Mouse (Mus musculus): ENCODE data around the gene Gkn3. TPM values are rescaled to one million over a fixed set of nuclear protein-coding genes. Genes with fewer than 3 reads are reported as not detected.

Gene Gkn3
- 1 to 10 TPM; 1.0 to 1.2 TPM for total RNA-seq (2021)
- long read RNA-seq, experiment 1, partial matches to known transcripts, result 0 of 1 reads
- long read RNA-seq, experiment 1, other reads (novel, unspliced or antisense), result 0 of 1 reads
- long read RNA-seq, experiment 2, partial matches to known transcripts, result 1 of 2 reads
- long read RNA-seq, experiment 2, other reads (novel, unspliced or antisense), result 0 of 2 reads

DNA sequence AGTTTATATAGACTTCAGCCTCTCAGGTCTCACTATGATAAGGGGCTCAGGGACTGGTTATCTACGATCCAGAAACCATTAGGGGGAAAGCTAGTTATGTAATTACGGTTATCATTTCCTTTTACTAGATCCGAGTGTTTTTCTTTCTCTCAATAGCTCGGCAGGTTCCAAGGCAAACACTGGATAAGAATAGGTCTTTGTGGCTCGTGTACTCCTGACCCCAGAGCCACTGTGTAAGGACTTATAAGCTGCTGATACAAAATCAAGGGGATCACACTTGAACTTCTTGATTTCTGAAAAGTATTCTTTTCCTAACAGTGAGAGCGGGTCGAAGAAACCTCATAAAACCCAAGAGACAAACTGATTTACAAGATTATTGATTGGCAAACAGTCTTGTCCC, at the start of gene Gkn3:
TSS of gene Gkn3 (minus strand) at position 59 of the 400 bp plus-strand sequence.
- intact Hi-C loops (cut with DNase I), result no loop called here
- no peak within 1 kb of the TSS for H3K27ac ChIP-seq
- DNase-seq, result no peak
- no peak for TF ChIP-seq CTCF (IDR thresholded peaks at IDR 0.05)
- H3K4me3 ChIP-seq, result no peak within 1 kb of the TSS

DNA sequence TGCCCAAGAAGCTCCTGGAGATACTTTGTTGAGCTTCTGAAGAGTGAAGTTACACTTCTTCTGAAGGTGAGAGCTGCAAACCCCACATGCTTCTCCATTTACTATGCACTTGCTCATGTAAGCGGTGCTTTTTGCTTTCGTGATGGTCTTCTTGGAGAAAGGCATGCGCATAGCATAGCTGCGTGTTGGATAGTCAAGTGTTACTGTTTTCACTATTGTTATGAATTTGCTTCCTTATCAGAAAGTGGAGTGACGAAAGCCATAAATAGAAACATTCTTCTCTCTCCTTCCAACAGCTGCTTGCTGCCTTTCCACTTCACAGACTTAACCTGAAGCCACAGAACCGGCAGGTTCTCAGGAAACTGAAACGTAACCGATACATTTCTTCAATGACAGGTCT, 48.0 kb upstream of the Gkn3 start:
- intact Hi-C loops (cut with DNase I), result no loop called here
- Histone ChIP-seq H3K27ac (no peak overlapping the region), H3K4me3 (no peak overlapping the region)
- no peak for TF ChIP-seq CTCF (IDR thresholded peaks at IDR 0.05)
- DNase-seq, result no peak

DNA sequence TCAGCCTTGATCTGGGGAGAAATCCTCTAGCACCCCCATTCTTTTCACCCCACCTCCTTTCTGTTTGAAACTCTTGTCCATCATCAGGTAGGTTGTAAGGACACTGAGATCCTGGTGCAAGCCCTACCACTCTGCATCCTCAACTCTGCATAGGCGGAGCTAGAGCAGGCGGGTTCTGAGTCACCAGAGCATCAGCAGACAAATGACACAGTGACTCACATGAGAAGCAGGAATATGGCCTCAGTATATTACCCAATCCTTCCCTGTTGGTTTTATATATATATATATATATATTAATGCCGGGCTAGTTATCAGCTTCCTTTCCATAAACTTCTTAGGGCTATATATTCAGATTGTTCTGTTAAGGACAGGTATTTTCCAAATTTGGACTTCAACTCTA, 47.1 kb upstream of the Gkn3 start:
- intact Hi-C loops (cut with DNase I), result no loop called here
- Histone ChIP-seq H3K4me3 (no peak overlapping the region), H3K27ac (no peak overlapping the region)
- DNase-seq, result no peak
- TF ChIP-seq CTCF (IDR thresholded peaks at IDR 0.05), result no peak

DNA sequence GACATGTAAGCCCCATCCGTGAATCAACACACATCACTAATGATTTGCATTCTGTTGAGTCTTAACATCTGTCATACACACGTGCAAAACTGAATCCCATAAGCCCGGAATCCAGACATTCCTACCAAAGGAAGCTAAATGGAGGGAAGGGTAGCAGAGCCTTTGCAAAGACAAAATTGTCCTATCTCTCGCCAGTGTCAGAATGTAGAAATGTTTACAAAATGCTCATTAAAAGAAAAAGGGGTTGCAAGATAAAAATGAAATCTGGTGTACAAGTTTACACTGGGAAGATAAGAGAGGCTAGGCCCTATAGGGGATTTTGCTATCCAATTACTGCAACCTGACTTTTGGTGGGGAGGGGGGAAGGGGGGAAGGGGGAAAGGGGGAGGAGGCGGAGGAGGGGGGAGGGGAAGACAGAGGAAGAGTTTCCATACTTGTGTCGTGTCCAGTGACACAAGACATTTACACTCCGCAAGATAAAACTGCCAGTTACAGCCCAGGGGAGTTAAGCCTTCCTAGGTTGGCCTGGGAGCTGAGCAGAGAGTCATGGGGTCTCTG, 39.8 kb upstream of the Gkn3 start, which contains the start of gene Bmp10:
TSS of gene Bmp10 (plus strand) at position 508 of the 558 bp plus-strand sequence.
- intact Hi-C loops (cut with DNase I), result no loop called here
- Histone ChIP-seq H3K4me3 (no peak within 1 kb of the TSS), H3K27ac (no peak within 1 kb of the TSS)
- TF ChIP-seq CTCF (IDR thresholded peaks at IDR 0.05), result no peak
- DNase-seq, result no peak

DNA sequence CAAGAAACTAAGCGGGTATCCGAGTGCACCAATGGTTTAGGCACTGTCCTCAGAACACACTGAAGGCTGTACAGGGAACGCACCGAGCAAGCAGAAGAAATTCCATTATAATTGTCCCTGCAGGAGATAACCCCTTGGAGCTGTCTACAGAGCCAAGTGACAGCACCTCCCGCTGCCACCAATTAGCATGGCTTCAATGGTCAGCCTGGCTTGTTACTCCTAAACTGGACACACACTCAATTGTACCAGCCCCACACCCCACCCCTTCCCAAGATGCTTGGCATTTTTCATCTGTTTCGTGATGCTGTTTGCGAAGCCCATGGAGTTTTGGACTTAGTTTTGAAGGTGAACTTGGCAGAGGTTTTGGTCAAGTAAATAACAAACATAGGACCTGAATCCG, 38.9 kb upstream of the Gkn3 start:
- no peak overlapping the region for H3K27ac ChIP-seq
- DNase-seq, result no peak
- no peak for TF ChIP-seq CTCF (IDR thresholded peaks at IDR 0.05)
- no peak overlapping the region for H3K4me3 ChIP-seq
- intact Hi-C loops (cut with DNase I), result no loop called here

DNA sequence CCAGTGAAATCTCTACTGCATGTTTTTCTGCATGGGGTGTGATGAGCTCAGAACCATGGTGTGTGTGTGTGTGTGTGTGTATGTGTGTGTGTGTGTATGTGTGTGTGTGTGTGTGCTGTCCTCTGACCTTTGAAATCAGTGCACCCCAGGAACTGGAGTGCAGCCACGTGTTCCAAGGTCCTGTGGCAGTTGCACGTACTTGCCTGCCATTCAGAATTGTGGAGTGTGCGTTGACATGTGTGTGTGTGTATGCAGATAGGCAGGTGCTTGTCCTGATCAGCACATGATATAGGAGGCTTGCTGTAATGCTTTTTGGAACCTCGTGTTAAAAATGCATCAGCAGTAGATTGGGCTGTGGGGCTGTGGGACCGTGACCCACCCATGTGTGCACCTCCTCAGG, 38.2 kb upstream of the Gkn3 start:
- no peak for TF ChIP-seq CTCF (IDR thresholded peaks at IDR 0.05)
- intact Hi-C loops (cut with DNase I), result no loop called here
- no peak for DNase-seq
- no peak overlapping the region for H3K4me3 ChIP-seq
- H3K27ac ChIP-seq, result no peak overlapping the region

DNA sequence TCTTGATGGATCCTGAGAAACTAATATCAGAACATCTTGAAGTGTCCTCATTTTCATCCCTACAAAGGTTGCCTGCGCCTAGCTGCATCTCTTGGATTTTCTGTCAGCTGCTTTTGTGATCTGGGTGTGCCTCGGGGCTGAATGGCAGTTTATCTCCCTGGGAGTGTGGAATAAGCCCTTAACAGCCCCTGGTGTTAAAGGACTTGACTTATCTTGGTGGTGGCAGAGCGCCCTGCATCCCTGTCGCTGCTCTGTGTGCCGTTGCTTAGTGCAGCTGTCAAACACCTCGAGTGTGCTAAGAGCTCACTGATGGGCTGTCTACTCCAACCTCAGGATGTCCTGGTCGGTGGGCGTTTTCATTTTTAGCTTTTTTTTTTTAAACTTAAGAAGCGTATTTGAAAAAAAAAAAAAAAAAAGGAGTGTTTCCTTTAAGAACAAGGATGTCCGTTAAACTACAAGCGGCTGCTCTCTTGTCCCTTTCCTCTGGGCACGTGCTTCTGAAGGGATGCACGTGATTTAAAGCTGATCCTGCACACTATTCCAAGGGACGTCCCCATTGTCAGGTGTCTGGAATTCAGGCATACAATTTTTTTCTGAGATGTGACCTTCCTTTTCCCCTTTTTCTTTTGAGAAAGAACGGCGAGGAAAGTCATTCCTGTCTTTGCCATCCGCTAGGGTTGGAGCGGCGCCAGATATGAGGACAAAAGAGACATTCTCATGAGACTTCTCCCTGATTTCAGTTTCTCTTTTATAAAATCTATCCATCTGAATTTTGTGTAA, 35.5 kb upstream of the Gkn3 start:
- Histone ChIP-seq H3K27ac (no peak overlapping the region), H3K4me3 (peak overlapping the region; percentile 54)
- intact Hi-C loops (cut with DNase I), result no loop called here
- DNase-seq, result no peak
- TF ChIP-seq CTCF (IDR thresholded peaks at IDR 0.05), result no peak

DNA sequence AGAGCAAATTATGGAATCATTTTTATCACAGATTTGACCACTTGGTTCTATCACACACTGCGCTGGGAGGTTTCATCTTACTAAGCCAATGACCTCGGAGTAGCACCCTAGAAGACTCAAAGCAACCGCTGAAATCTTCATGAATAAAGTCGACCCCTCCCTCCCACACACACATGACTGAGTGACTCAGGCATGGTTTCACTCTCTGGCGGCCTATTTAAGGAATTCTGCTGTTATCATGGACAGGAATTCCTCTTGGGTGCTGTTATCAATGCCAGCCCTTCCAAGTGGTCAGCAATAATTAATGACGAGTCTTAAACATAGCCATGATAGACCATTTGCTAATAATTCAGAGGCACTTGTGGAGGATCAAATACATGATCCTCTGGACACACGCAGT, 33.6 kb upstream of the Gkn3 start:
- Histone ChIP-seq H3K27ac (no peak overlapping the region), H3K4me3 (no peak overlapping the region)
- intact Hi-C loops (cut with DNase I), result no loop called here
- no peak for DNase-seq
- TF ChIP-seq CTCF (IDR thresholded peaks at IDR 0.05), result no peak

DNA sequence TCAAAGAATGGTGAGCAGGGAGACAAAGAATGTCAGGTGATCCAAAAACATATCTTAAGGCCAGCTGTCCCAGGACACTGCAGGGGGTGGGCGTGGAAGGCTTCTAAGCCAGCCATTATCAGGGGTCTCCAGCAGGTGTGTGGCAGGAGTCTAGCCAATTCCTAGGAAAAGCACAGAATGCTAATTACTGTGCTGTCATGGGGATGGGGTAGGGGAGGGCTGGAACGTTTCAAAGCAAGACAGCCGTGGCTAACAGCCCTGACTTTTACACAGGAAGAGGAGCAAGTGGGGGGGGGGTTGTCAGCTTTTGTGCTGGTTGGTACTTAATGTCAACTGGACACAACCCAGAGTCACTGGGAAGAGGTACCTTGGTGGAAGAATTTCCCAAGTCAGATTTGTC, 23.3 kb upstream of the Gkn3 start:
- H3K27ac ChIP-seq, result no peak overlapping the region
- intact Hi-C loops (cut with DNase I), result no loop called here
- no peak for TF ChIP-seq CTCF (IDR thresholded peaks at IDR 0.05)
- no peak overlapping the region for H3K4me3 ChIP-seq
- DNase-seq, result no peak

DNA sequence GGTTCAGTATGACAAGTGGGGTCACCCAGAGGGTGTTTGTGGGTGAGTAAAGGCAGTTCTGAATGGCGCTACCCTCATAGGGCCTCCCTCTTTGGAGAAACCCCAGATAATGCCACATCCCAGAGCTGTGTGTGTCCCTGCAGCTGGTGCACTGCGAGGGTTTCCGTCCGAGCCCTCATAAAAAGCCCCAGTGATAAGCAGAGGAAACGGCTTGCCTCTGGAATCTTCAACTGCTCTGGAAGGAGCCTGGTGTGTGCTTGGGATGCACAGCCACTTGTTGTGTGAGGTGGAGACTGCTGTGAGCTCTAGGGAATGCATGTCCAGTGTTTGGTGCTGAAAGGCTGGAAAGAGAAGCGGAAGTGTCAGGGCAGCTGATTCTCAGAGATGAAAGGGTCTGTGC, 12.7 kb upstream of the Gkn3 start:
- no peak for DNase-seq
- Histone ChIP-seq H3K4me3 (no peak overlapping the region), H3K27ac (no peak overlapping the region)
- intact Hi-C loops (cut with DNase I), result no loop called here
- no peak for TF ChIP-seq CTCF (IDR thresholded peaks at IDR 0.05)

DNA sequence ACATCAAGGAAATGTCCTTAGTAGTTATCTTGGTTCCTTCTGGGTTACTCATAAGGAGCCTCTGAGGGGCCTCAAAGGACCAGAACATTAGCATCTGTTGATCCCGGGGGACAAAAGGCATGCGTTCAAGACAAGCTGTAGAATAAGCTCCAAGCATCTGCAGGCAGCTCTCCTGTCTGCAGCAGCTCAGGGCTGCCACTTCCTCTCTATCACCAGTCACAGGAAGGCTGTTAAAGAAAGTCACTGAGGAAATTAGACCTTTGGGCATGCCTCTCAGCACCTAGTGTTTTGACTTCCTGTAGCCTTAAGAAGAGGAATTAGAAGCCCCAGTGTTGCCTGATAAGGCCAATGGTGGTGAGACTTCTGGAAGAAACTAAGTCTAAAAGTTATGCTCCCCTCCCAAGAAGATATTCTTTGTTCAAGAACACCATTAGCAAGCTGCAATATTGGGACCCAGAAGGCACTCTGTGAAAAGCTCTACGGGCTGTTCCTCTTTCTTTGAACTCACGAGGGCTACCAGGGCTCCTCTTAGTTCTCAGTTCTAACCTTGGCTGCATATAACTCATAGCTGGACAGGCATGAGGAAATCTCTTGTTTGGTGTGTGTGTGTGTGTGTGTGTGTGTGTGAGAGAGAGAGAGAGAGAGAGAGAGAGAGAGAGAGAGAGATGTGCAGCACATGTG, 11.3 kb upstream of the Gkn3 start:
- TF ChIP-seq CTCF (IDR thresholded peaks at IDR 0.05), result no peak
- no peak for DNase-seq
- no peak overlapping the region for H3K27ac ChIP-seq
- H3K4me3 ChIP-seq, result no peak overlapping the region
- intact Hi-C loops (cut with DNase I), result loop anchor here (5.0 kb wide), 3 partner anchors 52 to 272 kb away; partner anchors contain the start of gene Aplf

DNA sequence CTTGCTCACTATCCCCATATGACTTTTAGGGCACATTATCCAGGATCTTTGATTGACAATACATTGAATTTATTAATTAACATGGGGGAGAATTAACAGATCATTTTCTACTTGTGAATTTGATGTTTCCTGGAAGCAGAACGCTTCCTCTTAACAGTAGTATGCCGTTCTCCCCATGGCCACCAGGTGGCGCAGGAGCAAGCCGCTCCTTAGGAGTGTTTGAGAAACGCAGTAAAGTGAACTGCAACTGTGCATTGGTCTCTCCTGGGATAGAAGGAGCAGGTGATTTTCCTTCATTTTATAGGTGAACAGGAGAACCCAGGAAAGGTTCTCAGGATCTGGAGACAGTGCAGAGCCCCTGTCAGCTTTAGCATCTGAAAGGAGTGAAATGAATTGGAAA, 10.4 kb upstream of the Gkn3 start:
- no peak overlapping the region for H3K27ac ChIP-seq
- no peak overlapping the region for H3K4me3 ChIP-seq
- intact Hi-C loops (cut with DNase I), result loop anchor here (5.0 kb wide), 3 partner anchors 53 to 273 kb away; partner anchors contain the start of gene Aplf
- TF ChIP-seq CTCF (IDR thresholded peaks at IDR 0.05), result peak; percentile 98
- DNase-seq, result peak; percentile 80

DNA sequence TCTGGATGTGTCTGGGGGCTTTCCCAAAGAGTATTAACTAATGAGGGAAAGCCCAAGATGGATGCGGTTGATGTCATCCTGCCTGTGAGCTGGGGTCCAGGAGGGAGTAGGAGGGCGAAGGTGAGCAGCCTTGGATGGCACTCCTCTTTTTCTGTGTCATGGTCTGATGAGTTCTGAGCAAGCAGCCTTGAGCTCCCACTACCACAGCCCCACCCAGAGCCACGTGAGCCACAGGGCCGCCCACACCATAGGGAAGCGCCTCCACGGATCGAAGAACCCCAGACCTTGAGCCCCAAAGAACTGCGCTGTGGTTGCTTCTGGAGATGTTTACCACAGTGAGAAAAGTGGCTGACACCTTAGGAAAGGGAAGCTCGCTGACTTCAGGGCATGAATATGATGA, 6.0 kb upstream of the Gkn3 start:
- no peak for DNase-seq
- no peak for TF ChIP-seq CTCF (IDR thresholded peaks at IDR 0.05)
- no peak overlapping the region for H3K4me3 ChIP-seq
- H3K27ac ChIP-seq, result no peak overlapping the region
- intact Hi-C loops (cut with DNase I), result loop anchor here (5.0 kb wide), 3 partner anchors 58 to 278 kb away; partner anchors contain the start of gene Aplf
